Mouse (Mus musculus): ENCODE measurements at regions not wholly inside any gene's neighbourhood (a gene's known extent, or its start where the extent isn't known, plus 50 kb on each side); places are given as distances from the start of the nearest gene placed in this dataset.

- no peak for DNase-seq
Observed at GRCm38 (mm10) chr3:60320213-60320936, 152.3 kb upstream of the Mbnl1 start.

- no peak for DNase-seq
Observed at GRCm38 (mm10) chr3:60323514-60323913, 149.1 kb upstream of the Mbnl1 start.

- no peak for DNase-seq
Observed at GRCm38 (mm10) chr3:60324416-60324815, 148.2 kb upstream of the Mbnl1 start.

GRCm38 (mm10) chr3:60324969-60325368, 147.7 kb upstream of the Mbnl1 start:
- no peak for DNase-seq

GRCm38 (mm10) chr3:60332460-60332859, 140.2 kb upstream of the Mbnl1 start:
- DNase-seq: no peak

GRCm38 (mm10) chr3:60333669-60334068, 139.0 kb upstream of the Mbnl1 start:
- no peak for DNase-seq

- no peak for DNase-seq
Observed at GRCm38 (mm10) chr3:60334133-60334532, 138.5 kb upstream of the Mbnl1 start.

- DNase-seq: peak; percentile 8
Observed at GRCm38 (mm10) chr3:60346390-60346789, 126.2 kb upstream of the Mbnl1 start.

GRCm38 (mm10) chr3:60347049-60347448, 125.6 kb upstream of the Mbnl1 start:
- no peak for DNase-seq

GRCm38 (mm10) chr3:60371176-60371965, 101.3 kb upstream of the Mbnl1 start:
- DNase-seq: no peak

- no peak for DNase-seq
Observed at GRCm38 (mm10) chr3:60373662-60374061, 99.0 kb upstream of the Mbnl1 start.

GRCm38 (mm10) chr3:60388593-60388992, 84.0 kb upstream of the Mbnl1 start:
- DNase-seq: no peak

GRCm38 (mm10) chr3:60389032-60389431, 83.6 kb upstream of the Mbnl1 start:
- no peak for DNase-seq

- DNase-seq: no peak
Observed at GRCm38 (mm10) chr3:60395299-60395698, 77.3 kb upstream of the Mbnl1 start.

GRCm38 (mm10) chr3:60396971-60397370, 75.7 kb upstream of the Mbnl1 start:
- no peak for DNase-seq

GRCm38 (mm10) chr3:60398796-60399195, 73.8 kb upstream of the Mbnl1 start:
- DNase-seq: no peak

GRCm38 (mm10) chr3:60402251-60402830, 70.3 kb upstream of the Mbnl1 start:
- DNase-seq: no peak

GRCm38 (mm10) chr3:60407426-60407825, 65.2 kb upstream of the Mbnl1 start:
- DNase-seq: no peak

- DNase-seq: no peak
Observed at GRCm38 (mm10) chr3:60407906-60408305, 64.7 kb upstream of the Mbnl1 start.

- DNase-seq: peak; percentile 51
Observed at GRCm38 (mm10) chr3:60408553-60409282, 63.9 kb upstream of the Mbnl1 start.

GRCm38 (mm10) chr3:60409283-60409633, 63.4 kb upstream of the Mbnl1 start:
- DNase-seq: peak; percentile 8

- DNase-seq: no peak
Observed at GRCm38 (mm10) chr3:60411746-60412145, 60.9 kb upstream of the Mbnl1 start.

GRCm38 (mm10) chr3:60412206-60412605, 60.4 kb upstream of the Mbnl1 start:
- DNase-seq: no peak
